Mouse (Mus musculus) A20 (cell line): Measurements from ENCODE around the gene Tmem214.
"Not testable (repeated sequence)": the region's sequence is repeated elsewhere in the genome, so short reads cannot be mapped to it uniquely, and the experiment has no call there.

Experiments
- DNase-seq: peaks from one replicate; pipeline ENCODE4 v3.0.0-alpha.2; 2011; ENCODE audit warnings: low read depth, low spot score

Gene Tmem214

GRCm38 (mm10) chr5:30878616-30879015 lies 10.8 kb downstream of the Tmem214 start:
- no peak for DNase-seq

- DNase-seq = no peak
Observed at GRCm38 (mm10) chr5:30879347-30879943, 11.6 kb downstream of the Tmem214 start.

- DNase-seq = not testable (repeated sequence)
Observed at GRCm38 (mm10) chr5:30881839-30882238, 14.0 kb downstream of the Tmem214 start.

- DNase-seq = no peak
Observed at GRCm38 (mm10) chr5:30886209-30886608, 18.4 kb downstream of the Tmem214 start.

GRCm38 (mm10) chr5:30886731-30887130 lies 18.9 kb downstream of the Tmem214 start:
- DNase-seq = no peak

- DNase-seq = peak; percentile 95
Observed at GRCm38 (mm10) chr5:30887331-30887761, 19.5 kb downstream of the Tmem214 start.

GRCm38 (mm10) chr5:30887858-30888336 lies 20.1 kb downstream of the Tmem214 start:
- peak; percentile 97 for DNase-seq

- peak; percentile 98 for DNase-seq
Observed at GRCm38 (mm10) chr5:30888337-30889087, 20.7 kb downstream of the Tmem214 start, which contains the start of gene Agbl5. Gene Agbl5, plus strand, starts transcription at chr5:30888694.

- peak; percentile 92 for DNase-seq
Observed at GRCm38 (mm10) chr5:30889088-30889754, 21.4 kb downstream of the Tmem214 start.

- no peak for DNase-seq
Observed at GRCm38 (mm10) chr5:30890375-30890774, 22.6 kb downstream of the Tmem214 start.

GRCm38 (mm10) chr5:30901860-30902259 lies 34.0 kb downstream of the Tmem214 start:
- DNase-seq = no peak

- peak; percentile 98 for DNase-seq
Observed at GRCm38 (mm10) chr5:30907413-30908059, 39.7 kb downstream of the Tmem214 start, which contains the start of gene Ost4. Gene Ost4, minus strand, starts transcription at chr5:30907788.

GRCm38 (mm10) chr5:30908426-30909299 lies 40.9 kb downstream of the Tmem214 start:
- no peak for DNase-seq

- DNase-seq = no peak
Observed at GRCm38 (mm10) chr5:30909300-30909659, 41.5 kb downstream of the Tmem214 start.

GRCm38 (mm10) chr5:30909863-30910262 lies 42.1 kb downstream of the Tmem214 start:
- no peak for DNase-seq

GRCm38 (mm10) chr5:30910481-30910880 lies 42.7 kb downstream of the Tmem214 start:
- no peak for DNase-seq

- DNase-seq = no peak
Observed at GRCm38 (mm10) chr5:30912156-30912555, 44.3 kb downstream of the Tmem214 start.

GRCm38 (mm10) chr5:30913060-30913841 lies 45.4 kb downstream of the Tmem214 start, which contains the start of gene Emilin1:
Gene Emilin1, plus strand, starts transcription at chr5:30913402.
- DNase-seq = no peak

- no peak for DNase-seq
Observed at GRCm38 (mm10) chr5:30914101-30914635, 46.4 kb downstream of the Tmem214 start.

- no peak for DNase-seq
Observed at GRCm38 (mm10) chr5:30914849-30915248, 47.0 kb downstream of the Tmem214 start.
